Mouse (Mus musculus) heart, postnatal 0 days (tissue): ENCODE measurements at regions not wholly inside any gene's neighbourhood (a gene's known extent, or its start where the extent isn't known, plus 50 kb on each side); places are given as distances from the start of the nearest gene placed in this dataset.

ENCODE experiments used
- ATAC-seq: fragments of 200-750 bp; cut with Nextera tagmentation; 2 replicates; pipeline ENCODE4 v1.8.0; 2017; ENCODE audit warnings: low read depth, moderate number of reproducible peaks, moderate library complexity; ENCODE audit not compliant: insufficient read depth
- DNase-seq: peaks from one replicate; pipeline ENCODE4 v3.0.0-alpha.2; 2016; ENCODE audit warnings: low spot score
- H3K27ac ChIP-seq: fragments of 300-500 bp; sonication (generic); 2 replicates; pipeline ENCODE4 v1.5.1; 2014; ENCODE audit warnings: low read depth, mild to moderate bottlenecking
- H3K27me3 ChIP-seq: fragments of 300-500 bp; sonication (generic); 2 replicates; pipeline ENCODE4 v1.6.1; 2014; ENCODE audit warnings: low read length, mixed read lengths; ENCODE audit not compliant: control insufficient read depth, insufficient read depth
- H3K36me3 ChIP-seq: fragments of 300-500 bp; sonication (generic); replicated peaks from 2 replicates; pipeline ENCODE4 v1.6.1; 2014; ENCODE audit warnings: low read length, mixed read lengths; ENCODE audit not compliant: control insufficient read depth, insufficient read depth
- H3K4me1 ChIP-seq: fragments of 300-500 bp; sonication (generic); 2 replicates; pipeline ENCODE4 v1.6.1; 2014; ENCODE audit warnings: antibody characterized with exemption; ENCODE audit not compliant: control insufficient read depth, insufficient read depth
- H3K4me2 ChIP-seq: fragments of 300-500 bp; sonication (generic); 2 replicates; pipeline ENCODE4 v1.6.1; 2014; ENCODE audit warnings: low read depth, mild to moderate bottlenecking, low read length, moderate library complexity
- H3K4me3 ChIP-seq: fragments of 300-500 bp; sonication (generic); 2 replicates; pipeline ENCODE4 v1.5.1; 2014; ENCODE audit warnings: low read depth, low read length
- H3K9ac ChIP-seq: fragments of 300-500 bp; sonication (generic); replicated peaks from 2 replicates; pipeline ENCODE4 v1.6.1; 2014; ENCODE audit warnings: low read depth, low read length, mixed read lengths
- H3K9me3 ChIP-seq: fragments of 300-500 bp; sonication (generic); replicated peaks from 2 replicates; pipeline ENCODE4 v1.6.1; 2016; ENCODE audit warnings: low read length; ENCODE audit not compliant: control insufficient read depth
- CTCF ChIP-seq: IDR thresholded peaks from 2 replicates; pipeline ENCODE4 v1.5.1; 2016; ENCODE audit warnings: antibody characterized with exemption, control low read depth, low read depth
- EP300 ChIP-seq: IDR thresholded peaks from 2 replicates; pipeline ENCODE4 v1.6.1; 2016; ENCODE audit warnings: antibody characterized with exemption, low read depth
- WGBS: fragments of 180-500 bp; shearing (Covaris S2); extraction: QIAGEN DNeasy Blood & Tissue Kit; methylation state at CpG from one replicate; pipeline ENCODE4 v1.1.7; 2014; 5-methylcytosine and 5-hydroxymethylcytosine counted together

DNA sequence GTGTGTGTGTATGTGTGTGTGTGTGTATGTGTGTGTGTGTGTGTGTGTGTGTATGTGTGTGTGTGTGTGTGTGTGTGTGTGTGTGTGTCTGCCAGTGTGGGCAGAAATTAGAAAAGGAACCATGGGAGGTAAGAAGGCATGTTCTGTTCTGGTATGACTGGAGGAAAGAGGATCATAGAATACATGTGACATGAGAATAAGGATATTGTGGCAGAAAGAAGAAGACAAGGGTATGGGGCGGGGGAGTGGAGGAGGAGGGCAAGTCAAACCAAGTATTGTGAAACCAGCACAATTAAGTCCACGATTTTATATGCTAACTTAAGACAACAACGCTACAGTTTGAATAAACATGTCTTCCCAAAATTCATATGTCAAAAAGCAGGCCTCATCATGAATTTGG is 117.4 kb upstream of the Ankrd55 start:
- no peak for TF ChIP-seq EP300
- no peak for TF ChIP-seq CTCF
- no peak overlapping the region for H3K27ac ChIP-seq
- no peaks in the 10 kb centered on the region for H3K4me1 ChIP-seq
- no peaks in the 10 kb centered on the region for H3K27me3 ChIP-seq
- no peaks in the 10 kb centered on the region for H3K9me3 ChIP-seq
- DNase-seq: no peak
- 92% methylated on average over 3 of the region's 3 CpGs for WGBS
- no peak for ATAC-seq
- H3K4me3 ChIP-seq: no peak overlapping the region
- no peak overlapping the region for H3K9ac ChIP-seq
- H3K4me2 ChIP-seq: no peak overlapping the region
- no peaks in the 10 kb centered on the region for H3K36me3 ChIP-seq

DNA sequence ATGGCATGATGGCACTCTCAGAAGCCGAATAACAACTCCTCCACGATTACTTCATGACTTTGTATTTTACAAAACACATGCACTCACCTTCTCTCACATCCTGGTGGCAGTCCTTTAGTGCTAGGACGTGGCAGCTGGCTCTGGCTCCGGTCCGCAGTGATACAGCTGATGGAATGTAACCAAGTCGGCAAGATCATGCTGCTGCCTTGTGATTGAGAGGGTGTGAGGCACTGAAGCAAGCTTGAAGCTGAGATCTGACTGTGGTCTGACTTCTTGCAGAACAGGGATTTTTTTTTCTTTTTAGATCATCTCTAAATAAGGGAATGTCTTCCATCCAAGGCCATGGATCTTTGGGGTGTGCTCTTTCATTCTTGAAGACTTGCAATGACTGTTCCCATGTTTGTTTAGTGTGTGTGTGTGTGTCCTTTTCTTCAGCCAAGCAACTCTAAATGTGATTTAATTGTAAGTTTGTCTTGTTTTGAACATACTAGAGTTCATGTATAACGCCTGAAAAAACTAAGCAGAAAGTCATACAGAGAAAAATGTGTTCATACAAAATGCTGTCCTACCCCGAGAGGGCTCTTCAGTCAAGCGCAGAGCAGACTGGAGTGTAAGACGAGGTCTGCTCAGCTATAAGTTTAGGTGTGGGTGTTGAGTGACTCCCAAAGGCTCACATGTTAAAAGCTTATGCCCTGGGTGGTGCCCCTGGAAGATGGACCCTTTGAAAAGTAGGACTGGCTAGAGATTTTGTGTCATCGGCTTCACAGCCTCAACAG is 116.1 kb upstream of the Ankrd55 start:
- ATAC-seq (0 out of 2 replicates have a peak, but pooled peaks have one; percentile 44), DNase-seq (no peak)
- H3K27ac ChIP-seq: no peak overlapping the region
- H3K4me3 ChIP-seq: no peak overlapping the region
- no peak overlapping the region for H3K9ac ChIP-seq
- 60% methylated on average over 11 of the region's 11 CpGs for WGBS
- no peak for TF ChIP-seq EP300
- peak; percentile 26; the same call in 1 of the 2 replicates for TF ChIP-seq CTCF
- H3K27me3 ChIP-seq: no peaks in the 10 kb centered on the region
- H3K4me2 ChIP-seq: no peak overlapping the region
- no peaks in the 10 kb centered on the region for H3K4me1 ChIP-seq
- no peaks in the 10 kb centered on the region for H3K9me3 ChIP-seq
- H3K36me3 ChIP-seq: no peaks in the 10 kb centered on the region

GRCm38 (mm10) chr13:112173973-112174372 is 114.3 kb upstream of the Ankrd55 start:
- Histone ChIP-seq H3K9me3 (no peaks in the 10 kb centered on the region), H3K36me3 (no peaks in the 10 kb centered on the region), H3K4me3 (no peak overlapping the region), H3K4me2 (no peak overlapping the region), H3K27me3 (no peaks in the 10 kb centered on the region), H3K4me1 (no peaks in the 10 kb centered on the region), H3K27ac (no peak overlapping the region), H3K9ac (no peak overlapping the region)
- TF ChIP-seq CTCF: no peak
- no peak for TF ChIP-seq EP300
- WGBS: 80% methylated on average over 8 of the region's 8 CpGs
- DNase-seq: no peak
- no peak for ATAC-seq

DNA sequence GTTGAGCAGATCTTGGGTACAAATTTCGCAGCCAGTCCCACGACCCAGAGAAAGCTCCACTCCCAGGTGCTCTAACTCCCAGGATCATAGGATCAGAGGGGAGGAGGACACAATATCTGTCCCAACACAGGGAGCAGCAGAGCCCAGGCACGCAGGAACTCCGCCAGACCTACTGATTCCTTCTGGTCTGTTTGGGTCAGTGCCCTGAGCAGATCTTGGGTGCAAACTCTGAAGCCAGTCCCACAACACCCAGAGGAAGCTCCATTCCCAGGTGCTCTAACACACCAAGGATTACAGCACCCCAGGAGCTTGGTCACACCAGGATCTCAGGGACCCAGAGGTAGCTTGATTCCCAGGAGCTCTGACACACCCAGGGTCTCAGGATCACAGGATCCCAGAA is 110.2 kb upstream of the Ankrd55 start:
- ATAC-seq (no peak), DNase-seq (no peak)
- Histone ChIP-seq H3K4me3 (no peak overlapping the region), H3K9me3 (no peaks in the 10 kb centered on the region), H3K27ac (no peak overlapping the region), H3K4me2 (no peak overlapping the region), H3K4me1 (no peaks in the 10 kb centered on the region), H3K36me3 (no peaks in the 10 kb centered on the region), H3K27me3 (no peaks in the 10 kb centered on the region), H3K9ac (no peak overlapping the region)
- WGBS: 85% methylated on average over 4 of the region's 4 CpGs
- TF ChIP-seq CTCF: no peak
- no peak for TF ChIP-seq EP300

- peaks cover 14% of the 10 kb centered on the region; the same call in 1 of the 2 replicates for H3K4me1 ChIP-seq
- H3K9me3 ChIP-seq: no peaks in the 10 kb centered on the region
- TF ChIP-seq CTCF (no peak), EP300 (no peak)
- no peak overlapping the region for H3K4me2 ChIP-seq
- 91% methylated on average over 10 of the region's 10 CpGs for WGBS
- H3K27ac ChIP-seq: no peak overlapping the region
- H3K9ac ChIP-seq: no peak overlapping the region
- H3K27me3 ChIP-seq: no peaks in the 10 kb centered on the region
- H3K36me3 ChIP-seq: no peaks in the 10 kb centered on the region
- ATAC-seq (no peak), DNase-seq (no peak)
- H3K4me3 ChIP-seq: no peak overlapping the region
Measured at GRCm38 (mm10) chr13:112183996-112184395, 104.3 kb upstream of the Ankrd55 start.

GRCm38 (mm10) chr13:112185116-112185515 is 103.1 kb upstream of the Ankrd55 start:
- Histone ChIP-seq H3K9me3 (no peaks in the 10 kb centered on the region), H3K36me3 (no peaks in the 10 kb centered on the region), H3K4me3 (no peak overlapping the region), H3K4me2 (no peak overlapping the region), H3K27ac (no peak overlapping the region), H3K4me1 (peaks cover 25% of the 10 kb centered on the region), H3K27me3 (no peaks in the 10 kb centered on the region), H3K9ac (no peak overlapping the region)
- DNase-seq: no peak
- WGBS: 47% methylated on average over 12 of the region's 12 CpGs
- TF ChIP-seq CTCF (no peak), EP300 (no peak)
- no peak for ATAC-seq
